Mouse (Mus musculus): ENCODE results near the gene Epb41l5.

Gene Epb41l5

DNA sequence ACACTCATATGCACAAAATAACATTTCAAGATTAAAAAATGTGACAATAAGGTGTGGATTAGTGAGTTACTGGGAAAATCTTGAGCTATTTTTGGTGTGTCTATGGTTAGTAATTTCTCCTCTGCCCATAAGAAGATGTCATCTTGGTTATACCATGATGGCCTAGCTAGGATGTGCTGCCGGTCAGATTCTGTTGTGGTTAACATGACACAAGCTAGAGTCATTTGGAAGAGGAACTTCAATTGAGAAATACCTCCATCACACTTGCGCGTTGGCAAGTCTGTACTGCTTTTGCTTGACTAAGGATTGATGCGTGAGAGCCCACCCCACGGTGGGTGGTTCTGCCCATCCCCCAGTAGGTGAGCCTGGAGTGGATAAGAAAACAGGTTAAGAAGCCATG is 114.5 kb downstream of the Epb41l5 start:
- DNase-seq (ENCODE audit: low read depth in 1 of 2, low spot score in 2 of 2): peak; percentile 35 to 48

DNA sequence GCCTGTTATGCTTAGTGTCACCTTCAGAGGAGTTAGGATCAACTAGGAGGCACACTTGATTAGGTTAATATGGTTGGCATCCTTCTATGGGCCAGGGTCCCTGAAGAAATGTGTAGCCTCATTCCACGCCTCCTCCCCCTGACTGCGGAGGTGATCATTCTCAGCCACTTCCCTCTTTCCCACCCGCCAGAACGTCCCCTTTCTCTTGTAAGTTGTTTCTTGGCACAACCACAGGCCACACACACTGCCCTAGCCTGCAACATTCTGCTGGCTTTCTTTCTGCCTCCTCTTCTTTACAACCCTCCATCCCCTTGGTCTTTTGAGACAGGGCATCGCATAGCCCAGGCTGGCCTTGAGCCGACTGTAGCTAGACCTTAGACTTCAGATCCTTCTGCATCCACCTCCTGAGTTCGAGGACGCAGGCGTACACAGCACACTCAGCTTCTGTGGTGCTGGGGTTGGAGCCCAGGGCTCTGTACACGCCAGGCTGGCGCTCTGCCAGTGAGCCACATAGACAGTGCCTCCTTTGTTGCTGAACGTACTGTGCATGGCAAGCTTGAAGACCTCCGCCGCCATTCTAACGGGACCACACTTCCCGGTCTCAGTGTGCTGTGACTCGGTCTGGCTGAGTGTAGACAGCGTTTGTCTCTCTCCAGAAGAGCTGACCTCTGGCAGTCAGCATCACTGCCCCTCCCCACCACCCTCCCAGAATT is 115.6 kb downstream of the Epb41l5 start:
- DNase-seq (ENCODE audit: low read depth in 1 of 2, low spot score in 2 of 2): no peak

DNA sequence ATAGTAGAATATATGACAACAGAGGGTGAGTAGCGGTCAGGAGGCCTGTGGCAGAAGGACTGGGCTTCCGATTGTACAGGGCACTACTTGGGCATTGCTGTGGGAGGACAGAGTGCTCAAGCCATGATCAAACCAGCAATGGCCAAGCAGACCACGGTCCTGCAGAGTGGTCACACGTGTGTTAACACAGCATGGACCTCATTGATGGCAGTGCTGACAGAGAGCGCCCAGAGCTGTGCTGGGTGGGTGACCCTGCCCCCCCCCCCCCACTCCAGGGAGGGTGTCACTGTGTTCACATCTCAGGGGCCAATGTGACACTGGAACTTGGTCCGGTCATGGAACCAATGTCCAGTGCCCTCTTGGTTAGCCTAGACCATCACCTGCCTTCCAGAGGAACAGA is 116.6 kb downstream of the Epb41l5 start:
- DNase-seq (ENCODE audit: low read depth in 1 of 2, low spot score in 2 of 2): no peak

DNA sequence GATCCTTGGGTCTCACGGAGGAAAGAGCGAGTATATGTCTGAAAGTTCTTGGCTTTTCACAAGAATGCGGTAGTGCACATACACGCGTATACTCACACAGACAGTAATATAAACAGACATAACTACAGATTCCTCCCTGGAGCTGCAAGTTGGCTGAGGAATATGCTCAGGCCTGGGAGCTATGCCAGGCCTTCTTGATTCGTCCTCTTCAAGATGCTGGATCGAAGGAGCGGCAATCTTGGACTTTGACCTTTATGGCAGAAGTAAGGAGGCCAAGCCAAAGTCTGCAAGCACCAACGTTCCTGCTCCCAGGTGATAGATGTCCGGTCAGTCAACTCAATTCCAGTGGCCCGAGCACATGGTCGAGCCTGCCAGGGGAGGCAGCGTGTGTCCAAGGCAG is 117.9 kb downstream of the Epb41l5 start:
- no peak for DNase-seq (ENCODE audit: low read depth in 1 of 2, low spot score in 2 of 2)

DNA sequence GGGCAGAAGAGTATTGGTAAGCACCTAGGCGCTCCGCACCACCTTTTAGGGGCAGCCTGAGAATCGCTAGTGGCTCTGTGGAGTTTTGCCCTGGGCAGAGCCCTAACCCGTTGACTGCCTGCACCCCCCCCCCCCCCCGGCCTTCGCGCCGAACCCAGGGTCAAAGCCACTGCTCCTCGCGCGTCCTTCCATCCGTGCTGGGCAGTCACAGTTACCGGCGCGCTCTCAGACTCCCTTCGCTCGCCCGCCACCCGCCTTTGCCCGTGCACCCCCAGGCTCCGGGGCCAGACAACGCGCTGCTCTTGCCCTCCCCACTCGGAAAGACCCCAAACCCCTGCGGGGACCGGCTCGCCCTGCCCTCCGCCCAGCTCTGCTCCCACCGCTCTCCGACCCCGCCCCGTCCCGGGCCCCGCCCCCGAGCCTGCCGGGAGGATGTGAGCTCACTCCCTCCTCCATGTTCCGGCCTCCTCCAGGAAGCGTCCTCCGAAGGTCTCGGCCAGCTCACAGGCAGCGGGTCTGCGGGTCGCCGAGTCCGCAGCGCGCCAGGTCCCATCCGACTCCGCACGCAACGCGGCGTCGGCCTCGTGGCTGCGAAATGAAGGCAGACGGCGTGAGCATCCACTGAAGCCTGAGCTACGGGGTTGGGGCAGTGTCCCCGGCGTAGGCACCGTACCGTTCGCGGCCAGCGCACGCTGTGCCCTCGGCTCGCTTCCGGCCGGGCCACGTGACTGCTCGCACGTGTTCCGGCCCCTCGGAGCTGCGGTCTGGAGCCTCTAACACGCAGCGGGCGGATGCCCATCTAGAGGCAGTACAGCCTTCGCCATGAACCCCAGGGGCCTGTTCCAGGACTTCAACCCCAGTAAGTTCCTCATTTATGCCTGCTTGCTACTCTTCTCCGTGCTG is 122.9 kb downstream of the Epb41l5 start, which contains the start of gene Tmem185b:
TSS of gene Tmem185b (plus strand) at position 472 of the 903 bp plus-strand sequence.
- DNase-seq (ENCODE audit: low read depth in 1 of 2, low spot score in 2 of 2): peak; percentile 66 to 84

DNA sequence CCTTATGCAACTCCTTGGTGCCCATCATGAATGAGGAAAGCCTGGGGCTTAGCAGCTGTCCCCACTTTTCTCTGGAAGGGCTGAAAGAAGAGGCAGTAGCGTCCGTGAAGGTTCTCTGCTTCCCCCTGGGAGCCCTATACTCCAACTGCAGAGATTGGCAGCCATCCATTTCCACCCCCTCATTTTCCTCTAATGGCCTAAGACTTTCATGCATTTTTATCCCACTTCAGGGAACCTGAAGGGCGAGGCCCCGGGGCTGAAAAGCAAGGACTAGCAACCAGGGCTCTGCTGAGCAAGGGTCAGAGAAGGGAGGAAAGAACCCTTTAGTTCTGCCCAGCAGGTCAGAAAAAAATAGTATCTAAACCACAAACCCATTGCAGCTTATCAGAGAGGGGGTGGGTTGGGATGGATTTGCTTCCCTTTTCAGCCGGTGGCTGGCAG is 123.8 kb downstream of the Epb41l5 start:
- DNase-seq (ENCODE audit: low read depth in 1 of 2, low spot score in 2 of 2): no peak

DNA sequence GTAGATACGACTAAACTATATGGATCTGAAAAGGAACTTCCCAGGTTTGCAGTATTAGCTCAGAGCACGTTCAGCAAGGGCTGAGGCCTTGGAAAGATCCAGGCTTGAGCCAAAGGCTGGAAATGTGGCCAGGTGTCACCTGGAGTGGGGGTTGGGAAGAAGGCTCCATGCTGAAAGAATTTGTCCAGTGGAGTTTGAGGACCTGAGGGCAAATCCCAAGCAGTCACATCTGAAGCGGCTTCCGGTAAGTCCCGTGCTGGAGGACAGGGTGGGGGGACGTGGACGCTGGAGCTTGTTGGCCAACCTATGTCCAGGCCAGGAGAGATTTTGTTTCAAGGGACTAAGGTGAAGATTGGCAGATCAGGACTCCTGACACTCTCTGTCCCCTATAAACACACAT is 125.0 kb downstream of the Epb41l5 start:
- no peak for DNase-seq (ENCODE audit: low read depth in 1 of 2, low spot score in 2 of 2)

DNA sequence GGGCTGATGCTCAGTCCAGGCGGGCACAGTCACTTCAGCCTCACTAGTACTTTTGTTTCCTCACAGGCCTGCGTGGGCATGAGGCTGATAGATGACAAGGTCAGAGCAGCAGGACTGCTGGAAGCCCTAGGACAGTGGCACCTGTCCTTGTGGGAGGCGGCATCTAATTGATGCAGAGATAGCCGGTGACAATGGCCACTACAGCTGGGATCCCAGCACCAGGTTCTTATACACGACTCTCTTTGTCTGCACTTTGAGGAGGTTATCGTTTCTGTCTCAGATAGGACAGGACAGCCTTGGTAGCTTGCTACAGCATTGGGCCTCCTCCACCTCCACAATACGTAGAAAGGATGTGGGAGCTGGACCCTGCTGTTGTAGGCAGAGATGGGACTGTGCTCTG is 125.4 kb downstream of the Epb41l5 start:
- DNase-seq (ENCODE audit: low read depth in 1 of 2, low spot score in 2 of 2): no peak

DNA sequence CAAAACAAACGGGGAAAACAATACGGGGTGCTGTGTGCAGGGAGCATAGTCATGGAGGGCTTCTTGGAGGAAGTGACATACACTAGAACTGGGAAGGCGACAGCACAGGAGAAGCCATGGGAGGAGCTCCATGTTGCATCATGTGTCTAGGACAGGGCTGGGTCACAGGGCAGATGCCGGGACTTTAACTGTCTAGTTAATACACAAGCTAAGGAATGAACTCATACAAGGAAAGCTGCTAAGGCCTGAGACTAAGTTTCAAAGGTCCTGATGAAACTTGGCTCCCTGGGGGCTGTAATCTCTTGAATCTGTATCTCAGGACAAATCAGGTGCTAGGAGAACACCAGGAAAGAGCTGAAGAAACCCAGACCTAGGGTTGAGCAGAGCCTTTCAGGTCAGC is 126.1 kb downstream of the Epb41l5 start:
- no peak for DNase-seq (ENCODE audit: low read depth in 1 of 2, low spot score in 2 of 2)

DNA sequence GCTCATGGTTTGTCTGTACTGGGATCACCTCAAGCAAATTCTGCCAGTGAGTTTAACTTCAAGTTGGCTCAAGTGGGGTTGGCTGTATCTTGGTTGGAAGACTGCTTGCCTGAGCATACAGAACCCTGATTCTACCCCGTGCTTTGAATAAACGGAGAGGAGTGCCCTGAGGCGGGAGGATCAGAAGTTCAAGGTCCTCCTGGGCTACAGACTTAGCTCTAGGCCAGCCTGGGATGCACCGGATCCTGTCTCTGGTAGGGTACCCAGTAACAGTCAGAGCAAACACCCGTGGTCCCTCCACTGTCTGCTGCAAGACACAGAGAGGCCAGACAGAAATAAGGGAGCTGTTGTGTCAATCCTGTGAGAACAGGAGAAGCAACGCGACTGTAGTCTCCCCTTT is 127.1 kb downstream of the Epb41l5 start:
- no peak for DNase-seq (ENCODE audit: low read depth in 1 of 2, low spot score in 2 of 2)

DNA sequence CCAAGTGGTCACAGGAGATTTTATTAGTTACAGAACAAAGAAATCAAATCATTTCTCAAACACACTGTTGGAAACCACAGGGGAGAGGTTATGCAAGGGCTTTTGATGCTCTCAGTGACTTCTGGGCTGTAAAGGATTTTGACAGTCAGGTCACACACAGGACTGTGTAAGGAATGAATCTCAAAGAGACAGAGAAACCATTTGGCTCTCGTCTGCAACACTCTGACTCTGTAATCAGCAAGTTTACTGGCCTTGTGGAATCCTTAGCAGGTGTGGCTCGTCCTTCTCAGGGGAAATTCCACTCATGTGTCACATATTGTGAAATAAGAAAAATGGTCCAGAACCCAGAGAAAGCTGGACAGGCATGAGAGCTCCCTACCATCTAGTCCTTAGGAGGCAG is 127.8 kb downstream of the Epb41l5 start:
- no peak for DNase-seq (ENCODE audit: low read depth in 1 of 2, low spot score in 2 of 2)

DNA sequence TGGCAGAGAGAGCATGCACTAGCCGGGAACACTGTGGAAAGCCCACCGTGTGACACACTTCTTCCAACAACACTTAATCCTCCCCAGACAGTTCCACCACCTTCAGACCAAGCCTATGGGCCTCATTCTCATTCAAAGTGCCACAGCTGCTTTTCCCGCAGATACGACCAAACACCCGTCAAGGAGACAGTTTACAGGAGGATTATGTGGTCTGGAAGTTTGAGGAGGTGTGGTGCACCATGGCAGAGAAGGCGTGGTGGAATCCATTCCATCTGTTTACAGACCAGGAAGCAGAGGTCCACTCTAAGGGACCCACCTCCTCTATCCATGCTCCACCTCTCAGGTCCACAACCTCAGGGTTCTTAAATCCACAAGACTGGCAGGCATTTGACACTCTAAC is 129.5 kb downstream of the Epb41l5 start:
- no peak for DNase-seq (ENCODE audit: low read depth in 1 of 2, low spot score in 2 of 2)

DNA sequence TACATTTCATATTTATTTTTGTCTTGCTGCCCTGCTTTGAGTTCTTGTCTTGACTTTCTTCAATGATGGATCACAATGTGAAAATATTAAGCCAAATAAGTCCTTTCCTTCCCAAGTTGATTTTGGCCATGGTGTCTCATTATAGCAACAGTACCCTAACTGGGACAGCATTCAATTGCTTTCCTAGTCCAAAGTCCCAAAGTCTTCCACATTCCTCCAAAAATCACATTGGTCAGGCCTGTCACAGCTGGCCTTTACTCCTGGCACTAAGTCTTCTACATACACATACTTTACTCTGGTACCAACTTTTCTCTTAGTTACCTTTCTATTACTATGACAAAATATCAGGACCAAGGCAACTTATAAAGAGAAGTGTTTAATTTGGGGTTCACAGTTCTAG is 130.0 kb downstream of the Epb41l5 start:
- DNase-seq (ENCODE audit: low read depth in 1 of 2, low spot score in 2 of 2): no peak

DNA sequence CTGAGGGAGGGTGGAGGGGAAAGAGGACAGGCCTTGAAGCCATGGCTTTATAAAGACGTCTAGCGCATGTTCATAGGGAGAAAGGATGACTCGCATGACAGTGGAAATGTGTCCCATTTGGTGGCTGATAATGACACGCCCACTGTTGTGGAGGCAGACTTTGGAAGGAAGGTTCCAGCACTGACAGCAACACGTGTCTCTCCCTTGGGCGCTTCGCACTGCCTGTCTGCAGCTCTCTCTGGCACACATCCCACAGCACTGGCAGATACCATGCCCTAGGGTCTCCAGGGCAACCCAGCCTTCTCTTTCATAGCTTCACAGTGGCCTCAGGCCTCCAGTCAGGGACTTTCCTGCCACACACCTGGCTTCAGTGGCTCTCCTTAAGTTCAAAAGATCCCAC is 130.7 kb downstream of the Epb41l5 start:
- DNase-seq (ENCODE audit: low read depth in 1 of 2, low spot score in 2 of 2): no peak

DNA sequence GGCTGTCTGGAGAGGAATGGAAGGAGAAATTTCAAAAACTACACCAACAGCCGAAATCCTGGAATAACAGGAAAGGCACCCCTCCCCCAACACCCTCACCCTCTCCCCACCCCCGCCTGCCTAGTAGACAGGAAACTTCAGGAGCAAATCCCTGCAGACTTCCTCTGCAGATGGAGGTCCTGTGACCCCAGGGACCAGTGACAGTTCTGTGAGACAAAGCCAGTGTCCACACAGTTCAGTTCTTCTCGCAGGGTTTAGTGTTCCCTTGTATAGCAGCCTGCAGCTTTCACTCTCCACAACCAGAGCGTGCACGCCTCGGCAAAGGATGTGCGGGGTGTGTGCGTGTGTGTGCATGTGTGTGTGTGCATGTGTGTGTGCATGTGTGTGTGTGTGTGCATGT is 137.9 kb downstream of the Epb41l5 start:
- no peak for DNase-seq (ENCODE audit: low read depth in 1 of 2, low spot score in 2 of 2)

DNA sequence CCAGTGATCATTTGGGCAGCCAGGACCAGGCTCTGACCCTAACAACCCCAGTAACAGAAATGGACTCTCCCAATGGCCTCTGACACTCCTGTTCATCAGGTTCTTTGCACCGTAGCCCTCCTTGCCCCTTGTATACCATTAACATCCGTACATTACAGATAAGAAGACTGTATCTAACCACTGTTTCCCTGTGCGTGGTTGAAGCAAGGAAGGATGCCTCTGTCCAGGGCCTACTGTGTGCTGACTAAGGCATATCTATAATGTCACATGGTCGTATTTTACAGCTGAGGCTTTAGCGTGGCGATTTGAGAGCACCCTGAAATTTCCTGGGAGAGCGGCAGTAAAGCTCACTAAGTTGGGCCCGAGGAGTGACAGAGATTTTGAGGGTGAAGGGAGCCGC is 138.4 kb downstream of the Epb41l5 start:
- DNase-seq (ENCODE audit: low read depth in 1 of 2, low spot score in 2 of 2): no peak

DNA sequence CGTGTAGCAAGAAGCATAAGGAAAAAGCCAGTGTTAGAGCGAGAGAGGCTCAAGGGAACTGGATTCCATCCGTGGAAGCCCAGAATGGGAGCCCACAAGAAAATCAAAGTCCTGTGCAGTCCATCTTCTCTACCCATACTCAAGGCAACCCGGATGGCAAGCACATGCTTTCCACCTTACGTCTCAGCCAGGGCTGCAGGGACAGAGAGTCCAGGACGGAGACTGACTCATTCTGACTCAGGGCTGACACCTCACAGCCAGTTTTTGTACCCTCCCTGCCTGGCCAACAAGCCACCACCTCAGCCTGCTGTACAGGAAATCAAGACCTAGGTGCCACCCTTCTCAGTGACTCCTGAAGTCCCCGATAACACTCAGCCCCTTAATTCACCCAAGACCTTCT is 139.3 kb downstream of the Epb41l5 start:
- no peak for DNase-seq (ENCODE audit: low read depth in 1 of 2, low spot score in 2 of 2)

DNA sequence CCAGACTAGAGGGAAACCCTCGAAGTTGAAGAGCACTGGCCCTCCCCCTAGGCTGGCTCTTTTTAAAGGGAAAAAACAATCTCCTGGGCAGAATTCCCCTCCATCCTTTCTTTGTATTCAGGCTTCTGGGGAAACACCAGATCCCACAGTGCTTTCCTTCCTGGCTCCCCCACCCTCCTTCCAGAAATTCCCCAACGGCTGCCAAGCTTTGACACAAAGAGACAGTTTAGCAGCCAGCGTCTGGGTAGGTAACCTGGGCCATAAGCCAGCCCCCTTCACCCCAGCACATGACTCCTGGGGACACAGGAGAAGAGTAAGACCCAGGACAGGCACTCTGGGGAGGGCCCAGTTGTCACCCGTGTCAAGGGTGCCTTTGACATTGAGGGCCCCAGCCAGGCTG is 140.3 kb downstream of the Epb41l5 start:
- DNase-seq (ENCODE audit: low read depth in 1 of 2, low spot score in 2 of 2): no peak

DNA sequence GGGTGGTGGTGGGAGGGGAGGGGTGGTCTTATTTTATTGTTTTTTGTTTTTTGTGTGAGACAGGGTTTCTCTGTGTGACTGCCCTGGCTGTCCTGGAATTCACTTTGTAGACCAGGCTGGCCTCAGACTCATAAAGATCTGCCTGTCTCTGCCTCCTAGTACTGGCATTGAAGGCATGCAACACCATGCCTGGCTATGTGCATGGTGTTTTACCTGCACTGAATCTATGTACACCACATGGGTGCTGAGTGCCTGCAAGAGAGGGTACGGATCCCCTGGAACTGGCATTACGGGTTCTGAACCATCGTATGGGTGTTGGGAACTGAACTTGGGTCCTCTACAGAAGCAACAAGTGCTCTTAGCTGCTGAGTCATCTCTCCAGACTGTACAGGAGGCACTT is 142.8 kb downstream of the Epb41l5 start:
- DNase-seq (ENCODE audit: low read depth in 1 of 2, low spot score in 2 of 2): no peak

DNA sequence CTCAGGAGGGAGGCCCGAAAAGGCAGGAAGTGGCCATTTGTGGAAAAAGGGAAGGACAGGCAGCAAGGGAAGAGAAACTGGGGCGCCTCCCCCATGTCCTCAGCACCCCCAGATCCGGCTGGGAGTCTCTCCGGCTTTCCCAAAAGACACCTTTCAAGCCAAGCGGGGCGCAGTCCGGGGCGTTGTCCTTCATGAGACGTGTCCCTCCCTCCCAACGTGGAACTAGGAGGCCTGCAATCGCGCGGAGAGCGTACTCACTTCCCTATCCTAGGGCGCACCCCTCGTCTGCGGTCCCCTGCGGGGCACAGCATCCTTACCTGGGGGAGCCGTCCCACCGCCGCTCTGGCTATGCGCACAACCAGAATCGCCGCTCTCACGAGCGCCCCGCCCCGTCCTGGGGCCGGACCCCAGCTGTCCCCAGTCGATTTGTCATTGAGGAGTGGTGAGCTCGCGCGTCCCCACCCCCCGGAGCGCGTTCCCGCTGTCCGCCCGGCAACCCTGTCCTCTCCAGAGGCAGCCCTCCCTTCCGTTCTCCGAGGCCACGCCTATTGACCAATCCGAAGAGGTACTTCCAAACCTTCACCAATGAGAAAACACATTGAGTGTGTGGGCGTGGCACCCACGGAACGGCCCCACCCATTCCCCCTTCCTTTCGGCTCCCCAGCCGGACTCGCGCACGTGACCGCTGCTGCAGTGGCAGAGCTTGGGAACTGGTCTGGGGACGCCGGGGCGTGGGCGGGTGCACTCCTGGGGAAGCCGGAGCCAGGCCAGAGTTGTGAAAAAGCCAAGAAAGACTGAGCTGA is 144.3 kb downstream of the Epb41l5 start, which contains the start of gene Ralb:
TSS of gene Ralb (minus strand) at position 535 of the 803 bp plus-strand sequence.
- DNase-seq (ENCODE audit: low read depth in 1 of 2, low spot score in 2 of 2): peak; percentile 93 to 96

DNA sequence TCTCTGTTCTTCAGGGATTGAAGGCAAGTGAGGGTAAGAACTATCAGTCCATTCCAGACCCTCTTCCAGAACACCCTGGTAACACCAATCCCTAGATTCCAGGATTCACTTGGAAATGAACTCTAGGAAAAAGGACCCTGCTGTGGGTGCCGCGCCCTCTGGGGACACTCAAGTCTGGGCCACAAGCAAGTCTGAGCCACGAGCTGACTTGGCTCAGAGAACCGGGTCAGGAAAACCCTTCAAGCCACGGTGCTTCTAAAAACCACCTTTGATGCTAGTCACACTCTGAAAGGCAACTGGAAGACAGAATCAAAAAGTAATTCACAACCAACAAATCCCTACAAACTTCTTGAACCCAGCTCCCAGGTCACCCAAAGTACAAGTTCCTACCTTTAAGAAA is 145.0 kb downstream of the Epb41l5 start:
- no peak for DNase-seq (ENCODE audit: low read depth in 1 of 2, low spot score in 2 of 2)
